Mouse (Mus musculus) heart, adult 2 months (tissue): ENCODE measurements around the gene Serpinc1. TPM values are rescaled to one million over a fixed set of nuclear protein-coding genes. Genes with fewer than 3 reads are reported as not detected.
"Not testable (repeated sequence)": the region's sequence is repeated elsewhere in the genome, so short reads cannot be mapped to it uniquely, and the experiment has no call there.

Experiments
- DNase-seq, 2 experiments: peaks; one replicate each; pipeline ENCODE4 v3.0.0; 2021
- H3K27ac ChIP-seq: fragments of 200-600 bp; 2 replicates; pipeline ENCODE4 v1.8.1; 2022
- H3K27me3 ChIP-seq: fragments of 200-500 bp; 2 replicates; pipeline ENCODE4 v1.6.1; 2012; ENCODE audit warnings: mild to moderate bottlenecking, low read length, inconsistent platforms, mixed read lengths; ENCODE audit not compliant: control insufficient read depth, insufficient read depth
- H3K36me3 ChIP-seq: fragments of 200-500 bp; 2 replicates; pipeline ENCODE4 v1.6.1; 2012; ENCODE audit warnings: low read length, inconsistent platforms; ENCODE audit not compliant: control insufficient read depth, insufficient read depth
- H3K4me1 ChIP-seq: fragments of 200-500 bp; 2 replicates; pipeline ENCODE4 v1.6.1; 2011; ENCODE audit warnings: low read length; ENCODE audit not compliant: control insufficient read depth, insufficient read depth
- H3K4me3 ChIP-seq: fragments of 200-600 bp; 2 replicates; pipeline ENCODE4 v1.8.1; 2022
- H3K79me2 ChIP-seq: fragments of 200-500 bp; replicated peaks from 2 replicates; pipeline ENCODE4 v1.6.1; 2012; ENCODE audit warnings: mild to moderate bottlenecking, inconsistent platforms, low read length, moderate library complexity, mixed read lengths; ENCODE audit not compliant: control insufficient read depth, insufficient read depth
- H3K9ac ChIP-seq: fragments of 200-500 bp; 2 replicates; pipeline ENCODE4 v1.6.1; 2012; ENCODE audit warnings: low read depth, mild to moderate bottlenecking, control low read depth, inconsistent platforms, low read length, mixed read lengths
- CTCF ChIP-seq: fragments of 200-600 bp; IDR thresholded peaks from 2 replicates; pipeline ENCODE4 v1.8.1; 2022; ENCODE audit warnings: antibody characterized with exemption, mild to moderate bottlenecking, moderate library complexity
- EP300 ChIP-seq: fragments of 200-500 bp; IDR thresholded peaks from 2 replicates; pipeline ENCODE4 v1.6.1; 2011; ENCODE audit warnings: low read depth, low read length, control low read depth; ENCODE audit not compliant: insufficient read depth
- POLR2A ChIP-seq: fragments of 200-500 bp; IDR thresholded peaks from 2 replicates; pipeline ENCODE4 v1.6.1; 2011; ENCODE audit warnings: mild to moderate bottlenecking, low read depth, low read length, control low read depth; ENCODE audit not compliant: insufficient read depth
- WGBS: fragments of 180-500 bp; shearing (Covaris S2); methylation state at CpG from one replicate; pipeline ENCODE4 v1.1.7; 2018; 5-methylcytosine and 5-hydroxymethylcytosine counted together
- intact Hi-C: fragments of 180-260 bp; cut with DNase I; formaldehyde crosslinking; loops from one replicate; pipeline ENCODE4 v1.15.1; 2025
- polyA plus RNA-seq: library from polyadenylated mRNA; depleted of rRNA; stranded (reverse); fragments of >200 nt; gene quantifications from 2 replicates; pipeline ENCODE4 v1.2.3, GENCODE M21; 2012
- total RNA-seq, 2 experiments: library from RNA; stranded (reverse); gene quantifications; 2 replicates each; pipeline ENCODE4 v1.2.3; 2021

Gene Serpinc1
- total and polyA plus RNA-seq, 3 experiments, result 0.08 to 0.32 (median 0.29) TPM

DNA sequence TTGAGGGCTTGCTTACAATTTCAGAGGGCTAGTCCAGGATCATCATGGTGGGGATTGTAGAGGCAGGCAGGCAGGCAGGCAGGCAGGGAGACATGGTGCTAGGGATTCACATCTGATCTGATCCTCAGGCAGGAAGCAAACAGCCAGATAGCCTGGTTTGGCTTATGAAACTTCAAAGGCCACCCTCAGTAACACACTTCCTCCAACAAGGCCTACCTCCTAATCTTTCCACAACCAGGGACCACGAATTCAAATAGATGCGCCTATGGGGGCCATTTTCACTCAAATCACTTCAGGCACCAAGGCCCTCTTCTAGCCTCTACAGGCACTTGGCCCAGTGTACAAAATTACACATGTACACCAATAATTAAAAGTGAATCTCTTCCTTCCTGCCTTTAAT, 48.8 kb downstream of the Serpinc1 start:
- H3K27me3 ChIP-seq, result no peaks in the 10 kb centered on the region
- H3K27ac ChIP-seq, result no peak overlapping the region
- H3K36me3 ChIP-seq, result no peaks in the 10 kb centered on the region; the same call in 1 of the 2 replicates
- no peak for DNase-seq
- H3K9ac ChIP-seq, result no peak overlapping the region
- TF ChIP-seq CTCF, result no peak
- TF ChIP-seq EP300, result no peak
- TF ChIP-seq POLR2A, result no peak
- intact Hi-C loops, result no loop called here
- WGBS, result 71% methylated on average over 2 of the region's 2 CpGs
- no peak overlapping the region for H3K4me3 ChIP-seq
- no peaks in the 10 kb centered on the region for H3K79me2 ChIP-seq
- no peaks in the 10 kb centered on the region; the same call in 1 of the 2 replicates for H3K4me1 ChIP-seq

DNA sequence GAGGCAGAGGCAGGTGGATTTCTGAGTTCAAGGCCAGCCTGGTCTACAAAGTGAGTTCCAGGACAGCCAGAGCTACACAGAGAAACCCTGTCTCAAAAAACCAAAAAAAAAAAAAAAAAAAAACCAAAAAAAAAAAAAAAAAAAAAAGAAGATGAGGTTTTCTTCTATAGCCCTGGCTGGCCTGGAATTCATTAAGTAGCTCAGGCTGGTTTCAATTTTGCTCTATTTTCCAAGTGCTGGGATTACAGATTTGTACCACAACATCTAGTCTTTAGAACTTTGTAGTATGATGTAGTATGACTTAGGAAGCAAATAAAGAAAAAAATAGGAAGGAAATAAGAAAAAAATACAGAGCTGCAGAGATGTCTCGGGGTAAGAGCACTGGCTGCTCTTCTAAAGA, 50.0 kb downstream of the Serpinc1 start:
- H3K27ac ChIP-seq, intact Hi-C loops, H3K4me1 ChIP-seq, H3K4me3 ChIP-seq, H3K36me3 ChIP-seq, H3K79me2 ChIP-seq, H3K27me3 ChIP-seq, H3K9ac ChIP-seq, DNase-seq: not testable (repeated sequence)
- WGBS, result 90% methylated on average over 1 of the region's 1 CpGs

DNA sequence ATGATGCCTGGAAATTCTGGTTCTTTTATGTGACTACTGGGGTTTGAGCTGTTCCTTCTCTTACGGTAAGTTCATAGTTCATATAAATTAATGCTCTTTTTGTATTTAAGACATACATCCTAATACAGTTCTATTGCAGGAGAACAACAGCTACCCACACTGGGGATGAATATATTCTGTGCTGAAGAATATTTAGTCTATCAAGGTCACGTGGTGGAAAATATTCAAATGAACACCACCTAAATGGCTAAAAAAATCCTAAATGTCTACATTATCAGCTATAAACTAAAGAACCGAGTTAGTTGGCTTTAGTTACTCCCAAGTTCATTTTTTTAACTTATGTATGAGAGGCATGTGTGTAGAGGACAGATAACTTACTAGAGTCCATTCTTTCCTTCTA, 51.7 kb downstream of the Serpinc1 start:
- Histone ChIP-seq H3K4me3 (no peak overlapping the region), H3K27ac (no peak overlapping the region), H3K9ac (no peak overlapping the region), H3K27me3 (no peaks in the 10 kb centered on the region), H3K79me2 (no peaks in the 10 kb centered on the region), H3K36me3 (no peaks in the 10 kb centered on the region; the same call in 1 of the 2 replicates), H3K4me1 (no peaks in the 10 kb centered on the region; the same call in 1 of the 2 replicates)
- TF ChIP-seq EP300 (no peak), CTCF (no peak), POLR2A (no peak)
- no peak for DNase-seq
- intact Hi-C loops, result loop anchor here (5.0 to 10.0 kb wide), 6 partner anchors 63 to 815 kb away; partner anchors contain the start of genes Cacybp, Rabgap1l and Rc3h1
- WGBS, result 85% methylated on average over 3 of the region's 3 CpGs

DNA sequence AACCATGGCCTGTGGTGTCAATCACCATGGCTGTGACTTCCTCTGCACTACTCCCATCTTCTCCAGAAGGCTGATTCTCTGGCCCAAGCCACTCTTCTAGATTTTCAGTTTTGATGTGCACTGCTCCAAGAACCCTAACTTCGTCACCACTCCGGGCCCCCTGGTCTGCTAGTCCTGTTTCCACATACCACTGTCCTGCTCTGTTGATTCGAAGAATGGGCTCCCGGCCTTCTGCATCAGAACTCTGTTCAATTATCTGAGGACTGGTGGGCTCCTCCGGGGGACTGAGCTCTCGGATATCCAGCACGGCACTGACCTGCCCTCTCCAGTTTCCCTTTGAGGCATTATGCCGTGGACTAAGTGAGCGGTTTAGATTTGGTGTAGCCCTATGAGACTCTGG, 53.5 kb downstream of the Serpinc1 start:
- intact Hi-C loops, result loop anchor here (5.0 to 10.0 kb wide), 6 partner anchors 65 to 817 kb away; partner anchors contain the start of genes Cacybp, Rabgap1l and Rc3h1
- H3K27ac ChIP-seq, result no peak overlapping the region
- H3K4me3 ChIP-seq, result no peak overlapping the region
- H3K9ac ChIP-seq, result no peak overlapping the region
- peaks cover 12% of the 10 kb centered on the region for H3K36me3 ChIP-seq
- TF ChIP-seq POLR2A, result no peak
- TF ChIP-seq EP300, result no peak
- TF ChIP-seq CTCF, result no peak
- 0 out of 2 replicates have a peak, but pooled peaks cover 2% of the 10 kb centered on the region for H3K79me2 ChIP-seq
- peaks cover 5% of the 10 kb centered on the region for H3K4me1 ChIP-seq
- WGBS, result 93% methylated on average over 9 of the region's 9 CpGs
- DNase-seq, result no peak
- H3K27me3 ChIP-seq, result no peaks in the 10 kb centered on the region

DNA sequence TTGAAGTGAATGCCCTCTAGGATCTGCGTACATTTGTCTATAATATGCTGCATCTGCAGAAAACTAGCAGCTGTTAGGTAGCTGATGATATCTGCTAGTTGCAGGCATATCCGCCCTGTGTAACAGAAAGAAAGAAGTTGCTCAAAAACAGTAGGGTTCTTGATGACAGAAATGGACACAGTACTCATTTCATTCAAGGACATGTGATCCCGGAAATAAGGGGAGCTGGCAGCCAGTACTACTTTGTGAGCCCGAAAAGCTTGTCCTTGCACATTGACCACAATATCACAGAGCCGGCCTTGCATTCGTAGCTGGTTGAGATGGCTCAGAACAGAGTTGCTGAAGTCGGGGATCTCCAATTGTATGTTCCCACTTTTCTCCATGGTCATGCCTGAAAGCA, 54.0 kb downstream of the Serpinc1 start:
- Histone ChIP-seq H3K4me3 (no peak overlapping the region), H3K4me1 (peaks cover 5% of the 10 kb centered on the region), H3K36me3 (peaks cover 15% of the 10 kb centered on the region), H3K27ac (no peak overlapping the region), H3K27me3 (no peaks in the 10 kb centered on the region), H3K79me2 (0 out of 2 replicates have a peak, but pooled peaks cover 2% of the 10 kb centered on the region), H3K9ac (no peak overlapping the region)
- intact Hi-C loops, result loop anchor here (5.0 to 10.0 kb wide), 6 partner anchors 65 to 818 kb away; partner anchors contain the start of genes Cacybp, Rabgap1l and Rc3h1
- DNase-seq, result no peak
- no peak for TF ChIP-seq EP300
- no peak for TF ChIP-seq POLR2A
- no peak for TF ChIP-seq CTCF
- WGBS, result 92% methylated on average over 7 of the region's 7 CpGs

DNA sequence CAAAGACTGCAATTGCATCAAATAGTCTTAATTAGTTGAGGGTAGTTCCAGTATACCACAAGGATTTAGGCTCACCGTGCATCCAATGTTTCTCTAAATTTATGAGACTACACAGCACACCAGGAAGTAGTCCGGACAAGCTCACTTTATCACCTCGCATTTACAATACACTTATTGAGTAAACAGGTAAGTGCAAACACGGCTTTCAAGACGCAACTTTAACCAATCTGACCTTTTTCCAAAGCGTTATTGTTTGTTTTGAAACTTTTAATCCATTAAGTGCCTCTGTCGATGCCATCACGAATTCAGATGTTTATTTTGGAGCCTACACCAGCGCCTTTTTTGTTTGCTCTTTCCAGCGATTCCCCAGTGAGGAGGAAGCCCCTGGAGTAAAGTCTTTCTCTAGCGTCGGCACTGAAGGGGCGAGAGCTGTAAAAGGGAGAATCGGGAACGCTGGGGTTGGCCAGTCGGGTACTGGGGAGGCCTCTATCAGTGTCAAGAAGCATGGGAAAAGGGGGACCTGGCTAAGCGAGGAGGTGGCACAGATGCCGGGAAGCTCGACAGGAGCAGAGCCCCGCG, 55.6 kb downstream of the Serpinc1 start:
- 0 out of 2 replicates have a peak, but pooled peaks cover 2% of the 10 kb centered on the region for H3K79me2 ChIP-seq
- peak overlapping the region; percentile 97 for H3K27ac ChIP-seq
- no peak for DNase-seq
- peak overlapping the region; percentile 74 for H3K4me3 ChIP-seq
- WGBS, result 3% methylated on average over 21 of the region's 21 CpGs
- no peaks in the 10 kb centered on the region for H3K27me3 ChIP-seq
- intact Hi-C loops, result loop anchor here (2.0 to 10.0 kb wide), 7 partner anchors 37 to 819 kb away; partner anchors contain the start of genes Cacybp, Cenpl, Dars2 and Rabgap1l
- peaks cover 8% of the 10 kb centered on the region for H3K4me1 ChIP-seq
- H3K36me3 ChIP-seq, result peaks cover 26% of the 10 kb centered on the region
- no peak for TF ChIP-seq EP300
- H3K9ac ChIP-seq, result peak overlapping the region; percentile 87
